Mouse (Mus musculus) central nervous system, embryonic 11.5 days (tissue): Measurements from ENCODE around the gene 1700061G19Rik. TPM values are rescaled to one million over a fixed set of nuclear protein-coding genes. Genes with fewer than 3 reads are reported as not detected.

ENCODE experiments used
- polyA plus RNA-seq: library from polyadenylated mRNA; depleted of rRNA; stranded (reverse); fragments of >200 nt; gene quantifications from 2 replicates; pipeline ENCODE4 v1.2.3, GENCODE M21; 2012; rRNA removed

The 1700061G19Rik gene
- polyA plus RNA-seq, result 0.04 TPM in 1 of 2 replicates, not detected in the other

DNA sequence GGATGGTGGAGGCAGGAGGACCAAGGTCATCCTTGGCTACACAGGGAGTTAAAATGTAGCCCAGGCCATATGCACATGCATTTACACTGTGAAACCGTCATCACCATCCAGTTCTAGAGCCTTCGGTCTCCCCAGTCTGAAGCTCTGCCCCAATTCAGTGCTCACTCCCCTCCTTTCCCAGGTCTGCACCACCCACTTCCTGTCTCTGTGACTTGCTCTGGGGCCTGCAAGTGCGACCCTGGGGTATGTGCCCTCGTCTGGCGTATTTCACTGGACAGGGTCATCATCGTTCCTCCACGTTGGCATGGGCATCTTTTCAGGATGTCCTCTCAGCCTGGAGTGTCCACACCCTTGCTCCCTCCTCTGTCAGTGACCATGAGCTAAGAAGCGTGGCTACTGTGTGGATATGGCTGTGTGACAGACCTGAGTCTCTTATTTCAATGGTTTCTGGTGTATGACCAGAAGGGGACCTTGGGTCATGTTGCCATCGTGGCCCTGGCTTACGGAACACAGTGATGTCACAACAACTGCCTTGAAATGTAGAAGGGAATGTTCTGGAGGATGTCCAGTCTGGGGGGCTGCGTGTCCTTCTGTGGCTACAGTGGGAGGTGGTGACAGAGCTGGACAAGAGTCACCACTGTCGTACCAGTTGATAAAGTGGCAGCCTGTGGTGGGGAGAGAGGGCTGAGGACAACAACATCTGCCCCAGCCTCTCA, at the start of gene 1700061G19Rik:
Gene 1700061G19Rik, plus strand, starts transcription at position 542 of the 716 bp plus-strand sequence.

DNA sequence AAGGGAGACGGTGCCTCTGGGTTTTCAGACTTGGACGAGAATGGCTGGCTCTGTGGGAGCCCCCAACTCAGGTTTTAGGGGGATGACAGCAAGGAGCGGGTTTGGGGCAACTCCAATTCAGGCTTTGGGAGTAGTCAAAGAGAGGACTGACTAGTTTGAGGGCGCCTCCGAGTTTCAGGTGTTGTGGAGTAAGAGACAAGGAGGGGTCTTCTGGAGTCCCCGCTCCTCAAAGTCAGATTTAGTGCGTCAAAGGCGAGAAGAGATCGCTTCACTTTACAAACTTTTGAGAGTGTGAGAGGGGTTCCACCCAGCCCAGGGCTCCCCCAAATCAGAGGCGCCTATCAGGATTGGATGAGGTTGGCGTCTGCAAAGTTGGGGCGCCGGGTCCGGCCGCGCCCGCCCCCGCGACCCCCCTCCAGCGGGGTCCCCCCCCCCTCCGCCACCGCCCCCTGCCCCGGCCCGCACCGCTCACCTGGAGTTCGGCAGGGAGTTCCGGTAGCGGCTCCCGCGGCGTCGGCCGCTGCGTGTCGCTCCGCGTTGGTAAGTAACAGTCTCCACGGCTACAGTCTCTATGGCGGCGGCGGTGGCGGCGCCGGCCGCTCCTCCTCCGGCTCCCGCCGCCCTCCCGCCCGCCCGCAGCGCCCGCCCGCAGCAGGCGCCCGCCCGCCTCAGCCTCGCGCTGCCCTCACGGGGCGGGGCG, 44.7 kb upstream of the 1700061G19Rik start, which contains the start of gene Rfx2:
Gene Rfx2, minus strand, starts transcription at position 603 of the 700 bp plus-strand sequence.

DNA sequence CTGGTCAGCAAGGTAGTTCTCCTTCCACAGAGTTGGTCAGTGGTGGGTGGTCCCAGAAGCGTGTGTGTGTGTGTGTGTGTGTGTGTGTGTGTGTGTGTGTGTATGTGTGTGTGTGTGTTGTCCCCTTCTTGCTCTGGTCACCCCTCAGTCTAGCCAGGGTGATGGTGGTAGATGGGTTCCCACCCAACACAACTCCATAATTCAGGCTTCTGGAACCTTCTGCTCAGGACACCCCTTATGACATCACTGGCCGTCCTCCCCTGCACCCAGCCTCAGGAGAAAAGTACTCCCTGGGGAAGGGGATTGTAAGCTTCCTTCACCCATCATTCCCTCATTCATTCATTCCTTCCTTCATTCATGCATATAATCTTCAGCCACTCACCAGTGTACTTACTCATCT, 1.0 kb upstream of the 1700061G19Rik start, which contains the start of gene Acsbg2:
Gene Acsbg2, minus strand, starts transcription at position 211 of the 400 bp plus-strand sequence.

DNA sequence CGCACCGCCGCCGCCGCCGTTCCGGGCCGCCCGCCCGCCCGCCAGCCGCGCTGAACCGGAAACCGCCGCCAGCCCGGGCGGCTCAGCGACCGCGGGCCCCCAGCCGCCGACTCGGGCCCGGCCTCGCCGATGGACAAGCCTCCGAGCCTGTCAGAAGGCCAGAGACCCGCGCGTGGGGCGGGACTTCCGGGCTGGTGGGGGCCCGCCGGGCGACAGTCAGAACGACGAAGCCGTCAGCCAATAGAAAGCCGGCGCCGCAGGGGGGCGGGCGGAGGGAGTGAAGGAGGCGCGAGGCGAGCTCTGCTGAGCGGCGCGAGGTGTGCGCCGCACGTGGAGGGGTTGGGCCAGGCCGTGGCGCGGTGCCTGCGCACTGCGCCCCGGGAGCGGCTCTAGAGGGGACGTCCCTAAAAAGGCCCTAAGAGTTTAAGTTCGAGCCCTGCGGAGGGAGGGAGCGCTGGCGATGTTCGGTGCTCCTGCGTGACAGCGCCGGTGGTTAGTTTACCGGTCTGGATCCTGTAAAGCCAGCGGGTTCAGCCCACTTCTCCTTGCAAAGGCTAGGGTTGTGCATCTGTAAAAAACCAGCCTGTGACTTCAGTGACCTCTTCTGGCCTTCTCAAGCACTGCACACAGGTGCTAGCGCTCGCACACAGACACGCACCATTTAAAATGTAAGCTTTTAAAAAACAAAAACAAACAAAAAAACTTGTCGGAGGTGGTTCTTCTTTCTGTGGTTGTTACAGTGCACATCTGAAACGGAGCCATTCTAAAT, 60.3 kb downstream of the 1700061G19Rik start, which contains the start of gene Mllt1:
Gene Mllt1, minus strand, starts transcription at position 53 of the 769 bp plus-strand sequence.

Other genes starting within 250 kb of the 1700061G19Rik start
- 75.5 and 88.4 TPM in 2 replicates for gene Lonp1, start 248.6 kb upstream of the 1700061G19Rik start, polyA plus RNA-seq
- 0.98 and 1.3 TPM in 2 replicates for gene Catsperd, start 247.3 kb upstream of the 1700061G19Rik start, polyA plus RNA-seq
- 132 and 154 TPM in 2 replicates for gene Ranbp3, start 202.2 kb upstream of the 1700061G19Rik start, polyA plus RNA-seq
- gene Ndufa11, start 157.7 kb upstream of the 1700061G19Rik start, polyA plus RNA-seq, result 147 and 215 TPM in 2 replicates
- gene Vmac, start 157.5 kb upstream of the 1700061G19Rik start, polyA plus RNA-seq, result 11.3 and 14.1 TPM in 2 replicates
- gene Nrtn, start 117.9 kb upstream of the 1700061G19Rik start, polyA plus RNA-seq, result 6.7 and 11.9 TPM in 2 replicates
- gene Dus3l, start 110.7 kb upstream of the 1700061G19Rik start, polyA plus RNA-seq, result 71.6 and 85.6 TPM in 2 replicates
- 3.1 and 3.6 TPM in 2 replicates for gene Prr22, start 105.2 kb upstream of the 1700061G19Rik start, polyA plus RNA-seq
- 7.5 and 8.4 TPM in 2 replicates for gene Rfx2, start 44.5 kb upstream of the 1700061G19Rik start, polyA plus RNA-seq
- gene Acsbg2, start 1.0 kb upstream of the 1700061G19Rik start, polyA plus RNA-seq, result not detected in 2 replicates
- gene Mllt1, start 59.9 kb downstream of the 1700061G19Rik start, polyA plus RNA-seq, result 95.9 and 103 TPM in 2 replicates
- gene Acer1, start 106.6 kb downstream of the 1700061G19Rik start, polyA plus RNA-seq, result not detected in 2 replicates
- 96.5 and 130 TPM in 2 replicates for gene Clpp, start 114.8 kb downstream of the 1700061G19Rik start, polyA plus RNA-seq
- gene Alkbh7, start 121.9 kb downstream of the 1700061G19Rik start, polyA plus RNA-seq, result 22.3 and 23.3 TPM in 2 replicates
- gene Pspn, start 124.5 kb downstream of the 1700061G19Rik start, polyA plus RNA-seq, result 0.17 TPM in 1 of 2 replicates, not detected in the other
- gene Gtf2f1, start 135.8 kb downstream of the 1700061G19Rik start, polyA plus RNA-seq, result 82.8 and 142 TPM in 2 replicates
- gene Gm17949, start 136.0 kb downstream of the 1700061G19Rik start, polyA plus RNA-seq, result 0.05 and 0.08 TPM in 2 replicates
- gene Khsrp, start 156.0 kb downstream of the 1700061G19Rik start, polyA plus RNA-seq, result 132 and 136 TPM in 2 replicates
- gene Slc25a41, start 166.2 kb downstream of the 1700061G19Rik start, polyA plus RNA-seq, result not detected in 2 replicates
- gene Crb3, start 183.6 kb downstream of the 1700061G19Rik start, polyA plus RNA-seq, result 0.85 and 1.8 TPM in 2 replicates
- 28.0 and 35.7 TPM in 2 replicates for gene Slc25a23, start 184.4 kb downstream of the 1700061G19Rik start, polyA plus RNA-seq
- gene Dennd1c, start 203.0 kb downstream of the 1700061G19Rik start, polyA plus RNA-seq, result 3.9 and 5.1 TPM in 2 replicates
- 70.7 and 72.5 TPM in 2 replicates for gene Tubb4a, start 212.3 kb downstream of the 1700061G19Rik start, polyA plus RNA-seq
- gene Tnfsf9, start 229.8 kb downstream of the 1700061G19Rik start, polyA plus RNA-seq, result 6.2 and 6.5 TPM in 2 replicates